Mouse (Mus musculus): ENCODE data around the gene Snx11. TPM values are rescaled to one million over a fixed set of nuclear protein-coding genes. Genes with fewer than 3 reads are reported as not detected.
"Not testable (repeated sequence)": the region's sequence is repeated elsewhere in the genome, so short reads cannot be mapped to it uniquely, and the experiment has no call there.

Gene Snx11
- polyA plus RNA-seq, 1 experiment from 2014 or later = 27.6 TPM

DNA sequence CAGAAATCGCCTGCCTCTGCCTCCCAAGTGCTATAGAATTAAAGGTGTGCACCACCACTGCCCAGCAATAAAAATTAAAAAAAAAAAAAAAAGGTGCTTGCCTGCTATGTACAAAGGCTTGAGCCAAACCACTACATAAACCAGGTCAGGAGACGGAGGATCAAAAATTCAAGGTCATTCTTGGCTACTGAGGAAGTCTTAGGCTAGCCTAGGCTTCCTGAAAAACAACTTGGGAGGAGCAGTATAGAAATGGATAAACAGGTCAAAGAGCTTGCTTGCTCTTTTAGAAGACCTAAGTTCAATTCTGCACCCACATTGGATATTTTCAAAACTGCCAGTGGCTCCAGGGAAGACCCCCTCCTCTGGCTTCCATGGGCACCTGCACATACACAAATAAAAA lies 37.1 kb upstream of the Snx11 start:
- Histone ChIP-seq H3K27me3 (ENCODE audit: low read depth, poor library complexity, severe bottlenecking) (no peaks in the 10 kb centered on the region), H3K9me3 (replicated peaks) (no peaks in the 10 kb centered on the region), H3K4me1 (peaks cover 10% of the 10 kb centered on the region), H3K36me3 (peaks cover 95% of the 10 kb centered on the region), H3K27ac (replicated peaks) (no peak overlapping the region), H3K4me3 (no peak overlapping the region)
- no peak for DNase-seq (ENCODE audit: low spot score)
- WGBS = 97% methylated on average over 2 of the region's 2 CpGs

DNA sequence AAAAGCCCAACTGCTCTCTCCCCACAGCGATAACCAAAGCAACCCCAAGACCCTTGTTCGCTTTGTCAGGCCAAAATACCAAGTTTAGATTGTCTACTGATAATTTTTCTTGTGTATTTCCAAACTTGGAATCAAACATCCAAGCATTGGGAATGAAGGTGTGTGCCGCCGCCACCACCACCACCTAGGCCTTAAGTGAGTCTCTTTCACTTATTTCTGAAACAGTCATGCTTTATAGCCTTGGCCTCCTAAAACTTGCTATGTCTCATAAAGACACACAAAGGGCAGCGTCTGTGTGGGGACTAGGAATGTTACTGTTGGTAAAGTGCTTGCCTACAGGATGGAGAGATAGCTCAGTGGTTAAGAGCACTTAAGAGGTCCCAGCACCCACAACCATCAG lies 36.6 kb upstream of the Snx11 start:
- H3K27ac ChIP-seq (replicated peaks) = no peak overlapping the region
- no peak overlapping the region for H3K4me3 ChIP-seq
- no peaks in the 10 kb centered on the region for H3K9me3 ChIP-seq (replicated peaks)
- no peak for DNase-seq (ENCODE audit: low spot score)
- WGBS = 92% methylated on average over 5 of the region's 5 CpGs
- H3K27me3 ChIP-seq (ENCODE audit: low read depth, poor library complexity, severe bottlenecking) = no peaks in the 10 kb centered on the region
- peaks cover 10% of the 10 kb centered on the region for H3K4me1 ChIP-seq
- H3K36me3 ChIP-seq = peaks cover 95% of the 10 kb centered on the region

DNA sequence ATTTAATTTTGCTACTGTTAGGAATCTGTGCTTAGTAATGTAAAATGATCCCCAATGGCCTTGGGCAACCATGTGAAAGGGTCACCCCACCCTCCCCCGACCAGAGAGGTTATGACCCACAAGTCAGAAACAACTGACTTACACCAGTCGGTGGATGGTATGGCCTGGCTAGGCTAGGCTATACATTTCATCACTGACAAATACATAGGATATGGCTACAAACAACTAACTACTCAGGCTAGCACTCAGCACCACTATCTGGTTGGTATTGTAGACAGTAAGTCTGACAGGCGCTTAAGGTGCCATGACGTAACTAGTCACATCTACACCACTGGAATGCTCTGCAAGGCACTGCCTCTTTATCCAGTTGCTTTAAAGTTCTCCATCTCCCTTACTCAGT lies 36.1 kb upstream of the Snx11 start:
- Histone ChIP-seq H3K27me3 (ENCODE audit: low read depth, poor library complexity, severe bottlenecking) (no peaks in the 10 kb centered on the region), H3K36me3 (peaks cover 95% of the 10 kb centered on the region), H3K9me3 (replicated peaks) (no peaks in the 10 kb centered on the region), H3K4me1 (peaks cover 10% of the 10 kb centered on the region), H3K4me3 (no peak overlapping the region), H3K27ac (replicated peaks) (no peak overlapping the region)
- 87% methylated on average over 4 of the region's 4 CpGs for WGBS
- no peak for DNase-seq (ENCODE audit: low spot score)

DNA sequence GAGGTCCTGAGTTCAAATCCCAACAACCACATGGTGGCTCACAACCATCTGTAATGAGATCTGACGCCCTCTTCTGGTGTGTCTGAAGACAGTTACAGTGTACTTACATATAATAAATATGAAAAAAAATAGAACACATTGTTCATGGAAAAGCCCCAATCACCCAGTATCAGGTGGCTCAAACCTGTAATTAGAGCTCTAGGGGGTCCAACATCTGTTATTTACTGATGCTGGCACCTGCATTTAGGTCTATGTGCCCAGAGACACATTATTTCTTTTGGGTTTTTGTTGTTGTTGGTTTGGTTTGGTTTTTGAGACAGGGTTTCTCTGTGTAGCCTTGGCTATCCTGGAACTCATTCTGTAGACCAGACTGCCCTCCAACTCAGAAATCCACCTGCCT lies 33.8 kb upstream of the Snx11 start:
- peaks cover 95% of the 10 kb centered on the region for H3K36me3 ChIP-seq
- DNase-seq (ENCODE audit: low spot score); H3K27ac ChIP-seq (replicated peaks); H3K4me1 ChIP-seq; H3K9me3 ChIP-seq (replicated peaks); H3K4me3 ChIP-seq; H3K27me3 ChIP-seq (ENCODE audit: low read depth, poor library complexity, severe bottlenecking): not testable (repeated sequence)
- WGBS = 95% methylated on average over 1 of the region's 1 CpGs

DNA sequence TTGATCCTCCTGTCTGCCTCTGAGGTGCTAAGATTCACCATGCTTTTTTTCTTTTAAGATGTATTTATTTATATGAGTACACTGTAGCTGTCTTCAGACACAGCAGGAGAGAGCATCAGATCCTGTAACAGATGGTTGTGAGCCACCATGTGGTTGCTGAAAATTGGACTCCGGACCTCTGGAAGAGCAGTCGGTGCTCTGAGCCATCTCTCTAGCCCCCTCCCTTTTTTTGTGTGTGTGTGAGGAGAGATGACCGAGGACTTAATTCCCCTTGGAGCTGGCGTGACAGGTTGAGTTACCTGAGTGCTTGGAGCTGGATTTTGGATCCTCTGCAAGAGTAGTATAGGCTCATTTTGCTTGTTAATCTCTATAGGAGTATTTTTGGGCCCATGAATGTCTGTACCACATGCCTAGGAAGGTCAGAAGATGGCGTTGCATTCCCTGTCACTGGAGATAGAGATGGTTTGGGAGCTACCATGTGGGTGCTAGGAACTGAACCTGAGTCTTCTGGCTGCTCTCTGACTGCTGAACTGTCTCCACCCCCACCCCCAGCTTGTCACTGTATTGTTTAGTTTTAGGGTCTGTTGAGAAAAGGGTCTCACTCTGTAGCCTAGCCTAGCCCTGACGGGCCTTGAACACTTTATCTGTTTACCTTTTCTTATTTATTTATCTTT lies 32.3 kb upstream of the Snx11 start:
- Histone ChIP-seq H3K4me3 (no peak overlapping the region), H3K27ac (replicated peaks) (no peak overlapping the region), H3K27me3 (ENCODE audit: low read depth, poor library complexity, severe bottlenecking) (no peaks in the 10 kb centered on the region), H3K4me1 (no peaks in the 10 kb centered on the region), H3K9me3 (replicated peaks) (no peaks in the 10 kb centered on the region), H3K36me3 (peaks cover 95% of the 10 kb centered on the region)
- WGBS = 93% methylated on average over 6 of the region's 6 CpGs
- DNase-seq (ENCODE audit: low spot score) = no peak

DNA sequence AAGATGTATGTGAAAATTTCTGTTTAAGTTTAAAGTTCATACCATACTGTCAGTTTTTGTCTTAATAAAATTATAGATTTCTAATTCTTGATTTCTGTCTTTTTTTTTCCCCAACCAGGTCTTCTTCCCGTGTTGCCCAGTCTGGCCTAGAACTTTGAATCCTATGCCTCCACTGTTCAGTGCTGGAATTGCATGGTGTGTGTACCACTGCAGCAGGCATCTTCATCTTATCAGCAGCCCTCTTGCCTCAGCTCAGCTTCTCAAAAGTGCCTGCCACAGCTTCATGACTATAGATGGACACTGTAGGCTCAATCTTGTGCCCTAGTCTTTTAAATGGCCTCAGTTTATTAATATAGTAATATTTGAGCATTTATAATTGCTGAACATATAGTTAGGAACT lies 30.7 kb upstream of the Snx11 start:
- no peaks in the 10 kb centered on the region for H3K27me3 ChIP-seq (ENCODE audit: low read depth, poor library complexity, severe bottlenecking)
- DNase-seq (ENCODE audit: low spot score) = no peak
- no peak overlapping the region for H3K27ac ChIP-seq (replicated peaks)
- no peak overlapping the region for H3K4me3 ChIP-seq
- H3K4me1 ChIP-seq = no peaks in the 10 kb centered on the region
- H3K9me3 ChIP-seq (replicated peaks) = no peaks in the 10 kb centered on the region
- WGBS = 83% methylated on average over 1 of the region's 1 CpGs
- H3K36me3 ChIP-seq = peaks cover 100% of the 10 kb centered on the region

DNA sequence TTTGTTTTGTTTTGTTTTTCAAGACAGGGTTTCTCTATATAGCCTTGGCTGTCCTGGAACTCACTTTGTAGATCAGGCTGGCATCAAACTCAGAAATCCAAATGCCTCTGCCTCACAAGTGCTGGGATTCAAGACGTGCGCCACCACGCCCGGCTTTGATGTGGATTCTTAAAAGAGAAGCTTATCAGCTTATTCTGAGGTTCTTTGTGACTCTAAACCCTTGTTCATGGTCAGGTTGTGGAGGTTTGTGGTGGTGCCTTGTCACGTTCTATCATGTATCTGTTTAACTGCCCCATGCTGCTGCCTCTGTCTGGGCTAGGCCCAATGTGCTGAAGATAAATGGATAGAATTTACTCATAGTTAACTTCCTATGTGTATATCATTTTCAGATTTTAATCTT lies 28.2 kb upstream of the Snx11 start:
- peaks cover 99% of the 10 kb centered on the region for H3K36me3 ChIP-seq
- 88% methylated on average over 5 of the region's 5 CpGs for WGBS
- H3K4me1 ChIP-seq = no peaks in the 10 kb centered on the region
- H3K9me3 ChIP-seq (replicated peaks) = no peaks in the 10 kb centered on the region
- H3K27ac ChIP-seq (replicated peaks) = no peak overlapping the region
- DNase-seq (ENCODE audit: low spot score) = no peak
- no peak overlapping the region for H3K4me3 ChIP-seq
- no peaks in the 10 kb centered on the region for H3K27me3 ChIP-seq (ENCODE audit: low read depth, poor library complexity, severe bottlenecking)

DNA sequence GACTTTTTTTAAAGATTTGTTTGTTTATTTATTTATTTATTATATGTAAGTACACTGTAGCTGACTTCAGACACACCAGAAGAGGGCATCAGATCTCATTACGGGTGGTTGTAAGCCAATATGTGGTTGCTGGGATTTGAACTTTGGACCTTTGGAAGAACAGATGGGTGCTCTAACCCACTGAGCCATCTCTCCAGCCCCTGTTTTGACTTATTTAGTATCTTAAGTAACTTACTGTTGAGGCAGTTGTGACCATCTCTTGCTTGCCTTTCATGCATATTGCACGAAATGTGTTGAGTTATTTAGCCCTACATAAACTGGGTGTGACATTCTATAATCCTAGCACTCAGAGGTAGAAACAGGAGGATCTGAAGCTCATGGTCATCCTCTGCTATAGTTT lies 22.2 kb upstream of the Snx11 start:
- DNase-seq (ENCODE audit: low spot score) = no peak
- Histone ChIP-seq H3K27ac (replicated peaks) (no peak overlapping the region), H3K4me1 (no peaks in the 10 kb centered on the region), H3K36me3 (peaks cover 98% of the 10 kb centered on the region), H3K27me3 (ENCODE audit: low read depth, poor library complexity, severe bottlenecking) (no peaks in the 10 kb centered on the region), H3K9me3 (replicated peaks) (no peaks in the 10 kb centered on the region), H3K4me3 (no peak overlapping the region)
- 91% methylated on average over 2 of the region's 2 CpGs for WGBS

DNA sequence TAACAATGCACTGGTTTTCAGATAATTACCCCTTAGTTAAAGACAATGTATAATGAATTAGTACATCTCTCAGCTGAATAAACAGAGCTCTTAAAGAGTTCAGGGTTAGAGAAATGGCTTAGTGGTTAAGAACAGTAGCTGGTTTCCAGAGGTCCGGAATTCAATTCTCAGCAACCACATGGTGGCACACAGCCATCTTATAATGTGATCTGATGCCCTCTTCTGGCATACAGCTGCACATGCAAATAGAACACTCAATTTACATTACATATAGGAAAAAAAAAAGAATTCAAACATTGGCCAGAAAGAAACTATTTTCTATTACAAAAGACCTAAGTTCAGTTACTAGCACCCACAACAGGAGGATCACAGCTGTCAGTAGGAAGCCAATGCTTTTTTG lies 19.2 kb upstream of the Snx11 start:
- no peak for DNase-seq (ENCODE audit: low spot score)
- Histone ChIP-seq H3K4me3 (no peak overlapping the region), H3K36me3 (peaks cover 91% of the 10 kb centered on the region), H3K4me1 (peaks cover 14% of the 10 kb centered on the region), H3K27ac (replicated peaks) (no peak overlapping the region), H3K27me3 (ENCODE audit: low read depth, poor library complexity, severe bottlenecking) (no peaks in the 10 kb centered on the region), H3K9me3 (replicated peaks) (no peaks in the 10 kb centered on the region)
- 80% methylated on average over 1 of the region's 1 CpGs for WGBS

DNA sequence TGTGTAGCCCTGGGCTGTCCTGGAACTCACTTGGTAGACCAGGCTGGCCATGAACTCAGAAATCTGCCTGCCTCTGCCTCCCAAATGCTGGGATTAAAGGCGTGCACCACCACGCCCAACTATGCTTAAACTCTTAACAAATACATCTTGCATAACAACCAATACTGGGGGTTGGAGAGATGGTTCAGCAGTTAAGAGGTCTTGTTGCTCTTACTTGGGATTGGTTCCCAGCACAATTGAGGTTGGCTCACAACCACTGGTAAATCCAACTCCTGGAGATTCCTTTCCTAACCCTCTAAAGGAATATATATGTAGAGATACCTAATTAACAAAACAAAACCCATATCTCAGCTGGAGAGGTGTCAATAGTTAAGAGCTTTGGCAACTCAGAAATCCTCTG lies 18.7 kb upstream of the Snx11 start:
- H3K9me3 ChIP-seq (replicated peaks) = no peaks in the 10 kb centered on the region
- H3K36me3 ChIP-seq = peaks cover 91% of the 10 kb centered on the region
- no peak for DNase-seq (ENCODE audit: low spot score)
- WGBS = 98% methylated on average over 2 of the region's 2 CpGs
- H3K4me3 ChIP-seq = no peak overlapping the region
- no peaks in the 10 kb centered on the region for H3K27me3 ChIP-seq (ENCODE audit: low read depth, poor library complexity, severe bottlenecking)
- H3K4me1 ChIP-seq = peaks cover 19% of the 10 kb centered on the region
- H3K27ac ChIP-seq (replicated peaks) = no peak overlapping the region

DNA sequence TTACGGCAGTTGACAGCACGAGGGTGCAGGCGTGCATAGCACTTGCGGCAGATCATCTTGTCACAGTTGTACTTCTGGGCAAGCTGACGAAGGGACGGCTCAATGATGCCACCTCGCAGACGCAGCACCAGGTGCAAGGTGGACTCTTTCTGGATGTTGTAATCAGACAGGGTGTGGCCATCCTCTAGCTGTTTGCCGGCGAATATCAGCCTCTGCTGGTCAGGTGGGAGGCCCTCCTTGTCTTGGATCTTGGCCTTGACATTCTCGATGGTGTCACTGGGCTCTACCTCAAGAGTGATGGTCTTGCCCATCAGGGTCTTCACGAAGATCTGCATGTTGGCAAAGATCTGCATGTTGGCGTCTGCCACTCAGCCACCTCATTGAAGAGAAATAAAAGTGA lies 18.1 kb upstream of the Snx11 start:
- Histone ChIP-seq H3K36me3 (peaks cover 90% of the 10 kb centered on the region), H3K9me3 (replicated peaks) (no peaks in the 10 kb centered on the region), H3K4me1 (peaks cover 25% of the 10 kb centered on the region), H3K27me3 (ENCODE audit: low read depth, poor library complexity, severe bottlenecking) (no peaks in the 10 kb centered on the region), H3K4me3 (no peak overlapping the region), H3K27ac (replicated peaks) (no peak overlapping the region)
- 95% methylated on average over 13 of the region's 13 CpGs for WGBS
- no peak for DNase-seq (ENCODE audit: low spot score)

DNA sequence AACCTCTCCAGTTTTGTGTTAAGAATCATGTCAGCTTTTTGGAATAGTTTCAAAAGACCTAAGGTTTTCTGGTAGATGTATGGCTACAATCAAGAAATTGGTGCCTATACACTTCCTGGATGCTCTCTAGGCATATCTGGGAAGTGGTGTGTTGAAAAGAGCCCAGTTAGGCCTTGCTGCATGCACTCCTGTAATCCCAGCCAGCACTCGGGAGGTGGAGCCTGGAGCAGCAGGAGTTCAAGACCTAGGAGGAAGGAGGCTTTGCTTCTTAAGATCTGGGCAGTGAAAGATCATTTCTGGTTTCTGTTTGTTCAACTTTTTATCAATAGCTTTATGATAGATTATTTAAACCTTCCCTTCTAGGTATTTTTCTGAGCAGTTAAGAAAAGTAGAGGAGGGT lies 13.3 kb upstream of the Snx11 start:
- no peak for DNase-seq (ENCODE audit: low spot score)
- peaks cover 37% of the 10 kb centered on the region for H3K4me1 ChIP-seq
- H3K4me3 ChIP-seq = peak overlapping the region; percentile 96
- H3K27ac ChIP-seq (replicated peaks) = peak overlapping the region; percentile 99; the same call in 1 of the 2 replicates
- no peaks in the 10 kb centered on the region for H3K27me3 ChIP-seq (ENCODE audit: low read depth, poor library complexity, severe bottlenecking)
- no peaks in the 10 kb centered on the region for H3K9me3 ChIP-seq (replicated peaks)
- H3K36me3 ChIP-seq = peaks cover 43% of the 10 kb centered on the region
- 16% methylated on average over 1 of the region's 1 CpGs for WGBS

DNA sequence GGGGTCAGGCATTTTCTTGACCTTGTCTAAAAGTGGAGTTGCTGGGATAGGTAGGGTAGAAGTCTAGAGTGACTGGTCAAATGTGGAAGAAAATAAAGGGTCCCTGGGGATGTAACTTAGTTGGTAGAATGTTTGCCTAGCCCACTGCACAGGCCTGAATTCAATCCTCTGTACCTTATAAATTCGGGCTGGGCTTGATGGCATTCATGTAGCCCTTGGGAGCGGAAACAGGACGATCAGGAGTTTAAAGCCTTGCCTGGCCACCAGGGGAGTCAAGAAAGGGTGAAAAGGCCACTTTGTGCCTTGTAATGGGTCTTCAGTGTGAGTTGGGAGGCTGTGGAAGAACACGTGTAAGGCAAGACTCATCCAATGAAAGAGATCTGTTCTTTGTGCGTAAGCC lies 12.6 kb upstream of the Snx11 start:
- DNase-seq (ENCODE audit: low spot score) = no peak
- peak overlapping the region; percentile 99 for H3K27ac ChIP-seq (replicated peaks)
- H3K27me3 ChIP-seq (ENCODE audit: low read depth, poor library complexity, severe bottlenecking) = no peaks in the 10 kb centered on the region
- peak overlapping the region; percentile 96 for H3K4me3 ChIP-seq
- H3K4me1 ChIP-seq = peaks cover 37% of the 10 kb centered on the region
- 7% methylated on average over 5 of the region's 5 CpGs for WGBS
- H3K36me3 ChIP-seq = peaks cover 36% of the 10 kb centered on the region
- no peaks in the 10 kb centered on the region for H3K9me3 ChIP-seq (replicated peaks)
